Mouse (Mus musculus): ENCODE measurements around the gene Timm22.

Gene Timm22

DNA sequence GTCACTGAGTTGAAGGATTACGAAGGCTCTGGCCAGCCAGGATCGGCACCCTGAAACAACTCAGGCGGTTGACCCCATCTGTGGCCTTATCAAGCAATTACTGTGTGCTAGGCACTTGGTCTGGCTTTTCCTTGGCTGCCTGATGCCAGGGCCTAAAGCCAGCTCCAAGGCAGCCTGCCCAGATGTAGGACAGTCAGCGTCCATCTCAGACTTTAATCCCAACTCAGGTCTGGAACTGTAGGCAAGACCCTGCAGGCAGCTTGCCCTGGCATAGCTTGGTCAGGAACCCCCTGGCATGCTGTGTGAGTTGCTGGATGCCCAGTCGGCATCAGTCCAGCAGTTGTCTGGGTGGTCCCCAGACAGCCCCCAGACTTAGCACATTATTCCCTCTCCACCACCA, 29.3 kb downstream of the Timm22 start:
- no peak for DNase-seq (ENCODE audit: low spot score)

DNA sequence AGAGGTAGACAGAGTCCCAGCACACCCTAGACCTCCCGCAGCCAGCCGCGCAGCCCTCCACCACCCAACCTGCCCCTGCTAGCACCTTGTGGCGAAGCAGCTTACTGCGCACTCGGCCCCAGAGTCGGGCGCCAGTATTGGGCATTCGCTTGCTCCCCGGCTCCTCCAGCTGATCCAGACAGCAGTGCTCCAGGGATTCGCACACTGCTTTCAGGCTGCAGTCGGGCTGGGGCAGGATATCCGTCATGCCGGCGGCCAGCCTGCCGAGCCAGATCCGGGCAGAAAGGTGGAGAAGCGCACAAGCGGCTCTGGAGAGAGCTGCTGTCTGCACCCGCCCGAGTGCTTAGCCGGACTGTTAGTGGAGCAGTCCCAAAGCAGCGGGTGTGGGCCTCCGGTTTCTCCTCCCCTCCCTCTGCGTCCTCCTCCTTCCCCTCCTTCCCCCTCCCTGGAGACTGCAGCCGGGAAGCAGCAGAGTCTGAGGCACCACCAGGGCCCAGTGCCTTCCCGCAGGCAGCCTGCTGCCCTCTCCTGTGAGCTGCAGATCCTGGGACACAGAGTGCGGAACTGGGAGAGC, 30.2 kb downstream of the Timm22 start:
- peak; percentile 71 for DNase-seq (ENCODE audit: low spot score)

DNA sequence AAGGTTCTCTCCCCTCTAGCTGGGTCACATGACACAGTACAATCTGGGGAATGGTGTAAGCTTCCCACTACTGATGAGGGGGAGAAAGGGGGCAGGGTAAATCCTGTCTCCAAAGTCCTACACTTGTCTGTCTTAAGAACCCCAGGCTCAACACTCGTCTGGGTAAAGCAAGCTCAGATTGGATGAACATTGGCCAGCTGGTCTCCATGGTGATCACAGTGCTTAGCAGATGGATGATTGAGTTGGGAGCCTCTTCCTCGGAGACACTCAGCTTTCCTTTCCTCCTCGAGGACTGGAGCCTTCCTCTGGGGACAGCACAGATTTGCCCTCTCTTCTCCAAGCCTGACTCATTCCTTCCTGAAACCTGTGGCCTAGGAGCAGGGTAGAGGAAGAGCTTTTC, 32.9 kb downstream of the Timm22 start:
- peak; percentile 31 for DNase-seq (ENCODE audit: low spot score)

DNA sequence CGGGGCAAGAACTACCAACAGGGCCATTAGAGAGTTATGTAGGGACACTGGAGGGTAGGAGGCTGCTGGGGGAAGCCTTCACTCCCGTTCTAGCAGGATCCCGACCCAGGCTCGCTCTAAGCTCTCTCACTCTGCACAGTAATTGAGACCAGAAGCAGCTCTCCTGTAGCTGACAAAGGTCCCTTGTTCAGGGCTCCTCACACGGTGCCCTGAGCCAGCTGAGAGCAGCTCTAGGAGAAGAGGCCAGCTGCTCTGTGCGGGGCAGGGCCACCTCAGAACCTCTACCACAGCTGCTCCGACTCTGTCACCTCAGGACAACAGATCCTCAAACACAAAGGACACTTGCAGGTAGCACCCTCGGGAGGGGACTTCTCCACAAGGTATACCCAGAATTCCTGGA, 38.7 kb downstream of the Timm22 start:
- DNase-seq (ENCODE audit: low spot score) = peak; percentile 64

DNA sequence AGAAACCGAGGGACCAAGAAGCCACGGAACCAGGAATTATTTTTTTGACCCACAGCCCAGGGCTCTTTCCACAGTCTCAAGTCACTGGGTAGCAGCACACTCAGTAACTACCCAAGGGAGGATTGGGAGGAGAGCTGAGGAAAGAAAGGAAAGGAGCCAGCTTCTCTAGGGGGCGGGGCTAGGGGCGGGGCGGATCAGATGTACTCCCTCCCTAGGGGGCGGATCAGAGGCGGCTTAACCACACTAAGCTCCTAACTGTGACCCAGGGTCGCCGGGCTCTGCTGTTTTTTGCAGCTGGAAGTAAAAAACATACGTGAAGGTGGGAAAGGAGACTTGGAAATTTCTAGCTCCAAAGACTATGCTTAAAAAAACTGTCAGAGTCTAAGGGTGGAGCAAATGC, 39.5 kb downstream of the Timm22 start:
- peak; percentile 83 for DNase-seq (ENCODE audit: low spot score)

DNA sequence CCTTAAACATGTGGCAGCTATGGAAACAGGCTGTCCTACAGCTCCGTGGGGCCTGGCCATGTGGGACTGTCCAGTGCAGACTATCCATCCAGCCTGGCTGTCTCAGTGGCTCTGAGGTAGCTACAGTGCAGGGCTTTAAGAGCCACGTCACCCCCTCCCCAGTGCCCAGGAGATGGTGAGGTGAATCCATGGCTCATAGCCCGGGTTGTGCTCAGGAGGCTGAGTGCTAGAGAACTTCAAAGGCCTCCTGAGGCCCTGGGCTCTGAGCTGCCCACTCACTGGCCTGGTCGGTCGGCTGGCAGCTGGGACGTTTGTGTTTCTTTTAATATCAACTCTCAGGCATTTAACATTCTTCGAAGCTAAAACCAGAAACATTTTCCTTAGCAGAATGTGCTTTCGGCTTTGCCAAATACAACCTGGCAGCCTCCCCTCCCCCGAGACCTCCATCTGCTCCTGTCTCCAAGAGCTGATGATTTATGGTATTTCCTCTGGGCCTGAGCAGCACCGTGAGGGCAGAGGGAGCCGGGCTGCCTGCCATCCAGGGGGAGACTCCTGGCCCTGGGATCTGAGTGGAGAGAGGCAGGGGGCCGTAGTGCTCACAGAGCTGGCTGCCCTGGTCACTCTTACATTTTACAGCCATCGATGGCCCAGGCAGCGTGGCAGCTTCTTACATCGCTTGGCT, 42.9 kb downstream of the Timm22 start:
- peak; percentile 69 for DNase-seq (ENCODE audit: low spot score)

DNA sequence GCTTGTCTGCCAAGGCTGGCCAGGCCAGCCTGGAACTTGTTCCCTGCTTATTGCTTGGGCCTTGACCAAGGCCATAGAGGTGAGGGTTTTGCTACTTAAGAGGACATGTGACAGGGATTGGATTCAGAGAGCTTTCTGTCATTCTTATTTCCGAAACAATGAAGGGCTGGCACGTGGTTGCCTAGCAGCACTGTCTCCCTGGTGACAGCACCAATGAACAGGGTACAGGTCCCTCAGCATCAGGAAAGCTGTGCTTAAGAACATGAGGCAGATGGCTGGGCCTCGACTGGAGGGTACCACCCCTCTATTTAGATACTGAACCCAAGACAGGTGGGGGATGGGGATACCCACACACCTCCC, 43.4 kb downstream of the Timm22 start:
- DNase-seq (ENCODE audit: low spot score) = peak; percentile 75

DNA sequence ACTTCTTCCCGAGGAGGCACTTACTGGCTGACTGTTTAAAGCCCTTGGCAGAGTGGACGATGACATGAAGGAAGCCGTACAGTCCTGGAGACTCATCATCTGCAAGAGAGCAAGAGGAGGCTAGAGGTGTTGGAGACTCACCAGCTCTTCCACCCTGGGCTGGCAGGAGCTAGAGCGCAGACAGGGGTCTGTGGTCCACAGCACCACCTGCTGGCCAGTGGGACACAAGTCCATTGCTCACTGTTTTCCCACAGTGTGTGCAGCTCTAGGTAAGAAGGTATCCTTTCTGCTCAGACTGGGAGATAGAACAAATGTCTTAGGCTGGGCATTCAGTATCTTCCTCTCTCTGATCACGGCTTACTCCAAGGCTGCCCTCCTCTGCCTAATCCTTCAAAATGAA, 47.7 kb downstream of the Timm22 start:
- DNase-seq (ENCODE audit: low spot score) = peak; percentile 91

DNA sequence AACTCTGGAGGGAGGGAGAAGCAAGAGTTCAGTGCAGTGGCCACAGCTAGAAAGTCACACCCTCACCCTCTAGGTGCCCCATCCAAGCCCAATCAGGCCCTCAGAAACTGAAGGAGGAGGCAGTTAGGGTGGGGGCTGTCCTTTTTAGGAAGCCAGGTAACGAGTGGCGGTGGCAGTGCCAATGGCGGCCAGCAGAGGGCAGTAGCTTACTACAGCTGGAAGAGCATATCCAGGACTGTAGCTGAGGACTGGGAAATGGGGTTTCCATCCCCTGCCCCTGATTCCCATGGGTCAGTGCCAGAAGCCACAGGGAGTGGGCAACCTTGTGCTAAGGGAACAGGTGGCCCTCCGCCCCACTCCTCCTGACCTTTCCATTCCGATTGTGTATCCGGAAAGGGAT, 49.5 kb downstream of the Timm22 start:
- DNase-seq (ENCODE audit: low spot score) = peak; percentile 93

DNA sequence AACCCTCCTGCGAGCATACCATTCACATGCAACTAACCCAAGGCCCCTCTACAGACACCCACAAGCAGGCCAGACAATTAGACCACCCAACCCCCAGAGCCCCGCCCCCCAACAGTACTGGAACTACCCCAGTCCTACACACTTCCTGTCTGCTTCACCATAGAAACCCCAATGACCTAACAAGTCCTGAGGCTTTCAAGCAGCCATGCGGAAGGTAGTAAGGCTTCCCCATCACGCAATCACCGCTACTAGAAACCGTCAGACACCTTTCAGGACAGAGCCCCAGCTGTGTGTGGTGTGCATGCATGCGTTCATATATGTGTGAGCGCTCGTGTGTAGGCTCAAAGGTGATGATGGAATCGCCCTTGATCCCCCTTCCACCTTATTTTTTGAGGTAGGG, 50.1 kb downstream of the Timm22 start:
- DNase-seq (ENCODE audit: low spot score) = no peak

DNA sequence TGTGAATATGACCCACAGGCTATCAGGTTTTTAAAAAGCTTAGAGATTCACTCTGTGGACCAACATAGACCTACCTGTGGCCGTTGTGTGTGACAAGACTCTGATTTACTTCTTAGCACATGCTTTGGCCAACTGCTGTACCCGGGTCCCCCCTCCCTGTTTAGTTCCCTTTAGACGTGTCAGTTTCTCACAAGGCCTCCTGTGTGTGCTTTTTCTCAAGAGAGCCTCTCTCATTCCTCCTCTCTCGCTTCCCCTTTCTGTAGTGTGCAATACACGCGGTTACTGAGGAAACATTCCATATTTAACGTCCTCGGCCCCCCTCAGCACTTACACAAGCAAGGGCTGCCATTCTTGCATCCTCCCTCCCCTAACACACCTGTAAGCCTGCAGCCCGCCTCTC, 52.0 kb downstream of the Timm22 start:
- DNase-seq (ENCODE audit: low spot score) = no peak

DNA sequence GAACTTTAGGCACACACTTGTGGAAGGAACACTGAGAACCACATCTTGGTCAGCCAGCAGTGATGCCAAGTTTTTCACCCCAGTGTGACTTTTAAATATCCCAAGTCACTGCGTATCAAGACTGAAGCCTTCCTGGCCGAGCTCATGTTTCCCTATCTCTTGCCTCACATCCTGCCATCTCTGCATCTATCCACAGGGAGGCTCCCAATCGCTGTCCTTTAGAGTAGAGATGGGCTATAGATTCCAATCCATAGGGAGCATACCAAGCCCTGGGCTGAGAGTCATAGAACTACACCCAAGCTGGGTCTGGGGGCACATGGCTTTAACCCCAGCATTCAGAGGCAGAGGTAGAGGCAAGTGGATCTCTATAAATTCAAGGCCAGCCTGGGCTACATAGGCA, 52.7 kb downstream of the Timm22 start:
- no peak for DNase-seq (ENCODE audit: low spot score)

DNA sequence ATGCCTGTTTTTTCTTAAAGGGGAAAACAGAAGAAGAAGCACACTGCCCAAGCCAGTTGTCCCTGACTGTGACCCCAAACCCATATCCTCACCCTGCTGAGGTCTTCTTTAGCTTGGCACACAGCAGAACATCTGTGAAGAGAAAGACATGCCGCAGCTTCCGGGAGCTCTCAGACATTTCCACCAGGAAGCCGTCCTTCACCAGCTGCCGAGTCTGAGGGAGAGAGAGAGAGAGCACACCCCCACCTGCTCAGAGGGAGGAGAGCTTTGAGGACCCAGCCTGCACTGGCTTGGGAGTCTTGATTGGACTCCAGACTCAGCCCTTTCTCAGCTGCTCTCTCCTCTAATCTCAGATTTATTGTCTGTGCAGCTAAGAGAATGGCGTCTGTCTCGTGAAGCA, 54.4 kb downstream of the Timm22 start:
- DNase-seq (ENCODE audit: low spot score) = no peak

DNA sequence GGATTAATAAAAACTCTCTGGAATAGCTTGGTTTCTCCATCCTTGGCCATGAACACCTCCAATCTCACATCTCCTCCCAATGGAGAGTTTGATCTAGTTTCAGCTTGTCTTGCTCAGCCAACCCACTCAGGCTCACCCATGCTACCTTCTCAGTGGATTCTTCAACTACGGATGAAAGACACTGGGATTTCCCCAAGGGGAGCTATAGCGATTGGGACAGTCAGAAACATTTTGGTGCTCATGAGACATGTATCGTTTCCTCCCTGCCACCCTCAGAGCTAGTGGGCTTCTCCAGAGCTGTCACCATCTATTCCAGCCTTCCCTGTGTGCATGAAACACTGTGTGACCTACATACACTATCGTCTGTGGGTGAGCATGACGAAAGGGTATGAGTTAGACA, 54.9 kb downstream of the Timm22 start:
- DNase-seq (ENCODE audit: low spot score) = no peak

DNA sequence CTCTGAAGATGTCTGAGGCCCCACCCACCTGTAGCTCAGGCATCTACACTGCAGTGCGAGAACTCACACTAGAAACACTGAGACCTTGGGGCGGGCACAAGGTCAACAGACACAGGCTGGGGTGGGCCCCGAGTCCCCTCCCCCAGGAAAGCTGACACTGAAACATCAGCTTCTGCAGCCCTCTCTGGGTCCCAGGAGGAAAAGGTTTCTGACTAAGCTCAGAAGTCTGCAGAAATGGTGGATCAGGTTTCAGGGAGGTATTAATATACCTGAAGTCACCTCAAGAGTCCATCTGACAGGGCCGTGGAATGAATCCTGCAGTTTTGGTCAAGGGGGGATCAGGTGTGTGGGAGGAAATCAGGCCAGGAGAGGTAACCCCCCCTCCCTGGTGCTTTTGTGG, 59.1 kb downstream of the Timm22 start:
- DNase-seq (ENCODE audit: low spot score) = no peak
